Mouse (Mus musculus): ENCODE results near the gene B4galt7.

Gene B4galt7

DNA sequence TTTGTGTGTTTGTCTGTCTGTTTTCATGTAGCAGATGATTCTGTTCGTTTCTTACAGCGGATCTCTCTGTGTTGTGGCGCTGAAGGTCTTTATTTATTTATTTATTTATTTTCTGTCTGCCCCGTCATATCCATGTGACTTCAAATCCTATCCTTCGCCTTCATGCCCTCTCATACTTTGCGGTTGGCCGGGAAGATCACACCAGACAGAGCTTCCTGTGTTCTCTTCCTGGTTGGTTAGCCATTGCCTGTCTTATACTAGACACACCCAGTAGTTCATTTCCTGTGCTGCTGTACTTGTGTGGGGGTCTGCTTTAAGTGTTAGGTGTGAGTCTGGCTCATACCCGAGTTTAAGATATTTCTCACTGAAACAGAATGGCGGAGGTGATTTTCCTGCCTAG lies 961 bp downstream of the B4galt7 start:
- peak; percentile 29 for DNase-seq

DNA sequence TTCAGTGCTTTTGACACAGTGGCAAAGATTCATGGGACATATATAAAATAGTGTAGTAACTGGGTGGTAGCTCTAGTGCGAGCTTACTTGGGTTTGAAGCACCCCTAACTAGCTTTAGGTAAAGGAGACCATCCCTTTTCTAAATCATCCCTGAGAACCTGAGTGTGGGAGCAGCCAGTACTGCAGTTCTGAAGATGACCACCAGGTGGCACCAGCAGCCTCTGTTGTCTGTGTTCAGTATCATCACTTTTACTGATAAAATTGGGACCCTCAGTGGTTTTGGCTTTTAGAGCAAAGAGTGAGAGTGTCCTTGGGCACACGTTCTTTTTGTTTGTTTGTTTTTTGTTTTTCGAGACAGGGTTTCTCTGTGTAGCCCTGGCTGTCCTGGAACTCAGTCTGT lies 1.9 kb downstream of the B4galt7 start:
- DNase-seq: peak; percentile 84

DNA sequence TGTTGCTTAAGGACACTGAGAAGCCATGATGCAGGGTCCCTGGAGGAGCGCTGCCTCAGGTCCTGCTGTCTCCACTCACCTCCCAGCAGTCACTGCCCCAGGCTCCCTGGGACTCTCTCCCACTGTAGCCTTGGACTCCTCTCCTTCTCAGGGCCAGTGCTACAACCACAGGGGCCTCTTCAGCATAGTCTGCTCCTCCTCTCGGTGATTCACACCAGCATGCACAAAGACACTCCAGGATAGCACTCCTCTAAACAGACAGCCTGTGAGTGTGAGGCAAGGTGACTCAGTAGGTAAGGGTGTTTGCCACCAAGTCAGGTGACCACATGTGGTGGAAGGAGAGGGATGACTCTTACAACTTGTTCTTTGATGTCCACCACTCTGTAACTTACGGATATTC lies 4.9 kb downstream of the B4galt7 start:
- no peak for DNase-seq

DNA sequence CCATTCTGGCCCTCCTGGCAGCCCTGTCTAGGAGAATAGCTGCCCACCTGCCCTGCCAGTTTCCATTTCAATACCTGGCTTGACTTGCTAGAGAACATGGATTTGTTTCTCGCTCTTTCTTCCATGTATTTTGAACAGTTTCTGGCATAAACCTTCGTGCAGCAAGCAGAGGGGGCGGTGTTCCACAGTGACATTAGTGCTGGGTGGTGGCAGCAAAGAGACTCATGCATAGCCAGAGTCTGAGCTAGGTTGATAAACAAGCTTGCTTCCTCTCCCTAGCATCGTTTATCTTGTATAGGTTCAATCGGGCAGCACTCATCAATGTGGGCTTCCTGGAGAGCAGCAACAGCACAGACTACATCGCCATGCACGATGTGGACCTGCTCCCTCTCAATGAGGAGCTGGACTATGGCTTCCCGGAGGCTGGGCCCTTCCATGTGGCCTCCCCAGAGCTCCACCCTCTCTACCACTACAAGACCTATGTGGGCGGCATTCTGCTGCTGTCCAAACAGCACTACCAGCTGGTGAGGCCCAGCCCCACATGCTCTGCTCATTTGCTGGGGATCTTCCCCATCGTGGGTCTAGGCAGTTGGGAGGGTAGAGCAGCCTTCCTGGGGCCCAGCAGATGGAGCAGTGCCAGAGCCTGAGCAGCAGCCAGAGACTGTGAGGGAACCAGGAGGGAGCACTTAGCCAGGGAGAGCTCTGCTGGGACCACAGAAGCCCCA lies 7.4 kb downstream of the B4galt7 start:
- no peak for DNase-seq

DNA sequence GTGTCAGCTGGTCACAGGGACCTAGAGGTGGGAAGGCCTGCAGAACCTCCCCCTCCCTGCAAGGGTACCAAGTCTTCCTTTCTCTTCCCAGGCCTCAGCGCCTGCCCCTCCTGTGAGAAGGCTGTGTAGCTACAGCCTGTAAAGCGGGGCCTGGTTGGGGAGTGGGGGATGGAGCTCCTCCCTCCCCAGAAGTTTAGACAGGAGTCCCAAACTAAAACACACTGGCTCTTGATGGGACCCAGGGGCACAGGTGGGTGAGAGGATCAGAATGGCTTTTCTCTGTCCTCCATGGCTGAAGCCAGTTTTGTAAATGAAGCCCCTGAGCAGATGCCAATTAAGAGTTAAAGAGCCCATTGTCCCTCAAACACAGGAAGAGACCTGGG lies 7.9 kb downstream of the B4galt7 start:
- DNase-seq: no peak

DNA sequence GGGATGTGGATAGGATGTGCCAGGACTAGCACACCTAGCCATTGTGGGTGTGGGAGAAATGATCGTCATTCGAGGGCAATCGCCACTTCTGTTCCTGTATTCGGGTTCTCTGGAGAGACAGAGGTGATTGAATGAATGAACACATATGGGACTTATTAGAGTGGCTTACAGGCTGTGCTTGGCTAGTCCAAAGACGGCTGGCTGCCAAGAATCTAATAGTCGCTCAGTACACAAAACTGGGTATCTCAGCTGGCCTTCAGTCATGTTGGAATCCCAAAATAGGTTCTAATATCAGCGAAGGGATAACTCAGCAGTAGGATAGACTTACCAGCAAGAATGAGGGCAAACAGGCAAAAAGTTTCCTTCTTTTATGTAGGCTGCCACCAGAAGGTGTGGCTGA lies 12.3 kb downstream of the B4galt7 start:
- DNase-seq: no peak

DNA sequence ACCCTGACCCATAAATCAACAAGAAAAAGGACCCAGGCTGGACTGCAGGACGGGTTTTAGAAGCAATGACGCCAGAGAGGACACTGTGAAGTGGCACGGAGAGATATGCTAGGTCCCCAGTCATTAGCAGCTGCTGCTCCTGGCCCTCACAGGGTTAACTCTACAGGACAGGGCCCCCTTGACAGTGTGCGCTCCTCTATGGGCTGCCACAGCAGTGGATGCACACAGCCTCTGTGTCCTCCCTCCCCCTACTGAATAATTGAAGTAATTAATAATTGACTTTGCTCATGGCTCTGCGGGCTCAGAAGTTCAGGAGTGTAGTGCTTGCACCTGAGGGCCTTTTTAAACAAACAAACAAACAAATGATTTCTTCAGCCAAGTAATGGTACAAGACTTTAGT lies 13.8 kb downstream of the B4galt7 start:
- no peak for DNase-seq

DNA sequence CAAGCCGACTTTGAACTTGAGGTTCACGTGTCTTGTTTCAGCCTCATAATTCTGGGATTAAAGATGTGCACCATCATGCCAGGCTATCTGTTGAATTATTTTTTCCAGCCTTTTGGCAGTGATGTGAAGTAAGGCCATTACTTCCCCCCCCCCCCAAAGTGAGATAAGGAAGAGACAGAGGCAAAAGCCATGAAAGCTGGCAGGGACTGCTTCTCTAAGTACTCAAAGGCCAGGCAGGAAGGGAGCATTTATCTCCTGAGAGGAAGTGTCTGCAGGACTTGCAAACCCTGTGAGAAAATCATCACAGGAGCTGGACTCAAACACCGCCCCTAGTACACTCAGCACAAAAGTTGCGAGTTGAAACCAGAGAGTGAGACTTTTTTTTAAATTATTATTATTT lies 19.6 kb downstream of the B4galt7 start:
- DNase-seq: no peak

DNA sequence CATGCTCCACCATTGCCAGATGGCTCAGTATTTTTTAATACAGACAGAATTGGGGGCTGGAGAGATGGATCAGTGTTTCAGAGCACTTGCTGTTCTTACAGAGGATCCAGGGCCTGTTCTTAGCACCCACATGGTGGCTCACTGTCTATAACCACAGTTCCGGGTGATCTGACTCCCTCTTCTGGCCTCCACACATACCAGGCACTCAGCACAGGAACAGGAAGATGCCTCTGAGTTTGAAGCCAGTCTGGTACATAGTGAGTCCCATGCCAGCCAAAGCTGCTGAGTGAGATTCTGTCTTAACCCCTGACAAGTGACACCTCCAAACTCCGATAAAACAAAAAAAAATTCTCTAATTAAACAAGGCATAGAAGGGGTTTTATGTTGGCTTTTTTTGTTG lies 20.6 kb downstream of the B4galt7 start:
- DNase-seq: no peak

DNA sequence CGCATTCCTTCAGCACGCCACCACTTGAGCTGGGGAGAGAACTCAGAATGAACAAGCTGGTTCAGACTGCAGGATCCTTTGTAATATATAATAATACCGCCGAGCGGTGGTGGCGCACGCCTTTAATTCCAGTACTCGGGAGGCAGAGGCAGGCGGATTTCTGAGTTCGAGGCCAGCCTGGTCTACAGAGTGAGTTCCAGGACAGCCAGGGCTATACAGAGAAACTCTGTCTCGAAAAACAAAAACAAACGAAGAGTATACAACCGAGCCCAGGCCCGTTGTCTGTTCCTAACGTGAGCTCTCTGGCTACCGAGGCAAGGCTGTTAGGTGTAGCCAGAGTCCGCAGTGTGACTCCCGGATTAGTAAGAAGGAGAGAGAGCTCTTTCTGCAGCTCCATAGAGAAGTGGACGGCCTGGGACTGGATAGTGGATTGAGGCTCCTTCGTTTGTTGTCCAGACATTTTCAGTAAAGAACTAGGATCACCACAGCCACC lies 22.5 kb downstream of the B4galt7 start:
- DNase-seq: peak; percentile 44

DNA sequence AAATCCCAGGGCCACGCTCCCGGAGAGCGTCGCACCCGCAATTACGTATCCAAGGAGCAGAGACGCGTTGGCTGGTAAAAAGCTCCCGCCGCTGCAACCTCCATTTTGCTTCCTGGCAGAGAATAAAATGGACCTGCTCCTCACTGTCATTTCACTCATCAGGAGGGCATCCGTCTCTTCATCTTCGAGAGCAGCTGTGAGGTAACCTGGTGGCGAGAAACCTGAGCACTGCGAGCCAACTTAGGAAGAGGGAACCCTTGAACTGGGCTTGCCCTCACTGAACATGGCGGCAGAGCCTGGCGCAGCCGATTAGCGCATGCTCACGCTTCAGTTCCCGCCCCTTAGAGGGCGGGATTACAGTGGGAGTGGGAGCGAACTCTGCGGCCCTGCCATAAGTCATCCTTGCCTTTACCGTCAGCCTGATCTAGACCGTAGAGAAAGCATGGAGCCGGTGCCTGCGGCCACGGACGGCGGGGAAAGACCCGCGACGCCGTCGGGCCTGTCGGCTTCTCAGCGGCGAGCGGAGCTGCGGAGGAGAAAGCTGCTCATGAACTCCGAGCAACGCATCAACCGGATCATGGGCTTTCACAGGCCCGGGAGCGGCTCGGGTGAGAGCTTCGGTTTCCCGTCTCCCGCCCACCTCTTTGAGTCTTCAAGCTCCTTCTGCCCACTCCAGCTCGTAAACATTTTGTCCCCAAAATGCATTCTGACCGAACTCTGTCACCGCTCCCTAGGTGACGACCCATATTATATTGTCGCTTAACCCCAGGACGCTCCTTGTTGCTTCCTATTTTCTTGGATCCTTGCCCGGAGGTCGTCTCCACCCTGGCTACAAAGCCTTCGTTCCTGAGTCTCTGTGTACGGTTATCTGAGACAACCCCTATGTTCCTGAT lies 23.2 kb downstream of the B4galt7 start, which contains the start of gene Caml:
TSS of gene Caml (plus strand) at position 357 of the 893 bp plus-strand sequence.
- DNase-seq: peak; percentile 89

DNA sequence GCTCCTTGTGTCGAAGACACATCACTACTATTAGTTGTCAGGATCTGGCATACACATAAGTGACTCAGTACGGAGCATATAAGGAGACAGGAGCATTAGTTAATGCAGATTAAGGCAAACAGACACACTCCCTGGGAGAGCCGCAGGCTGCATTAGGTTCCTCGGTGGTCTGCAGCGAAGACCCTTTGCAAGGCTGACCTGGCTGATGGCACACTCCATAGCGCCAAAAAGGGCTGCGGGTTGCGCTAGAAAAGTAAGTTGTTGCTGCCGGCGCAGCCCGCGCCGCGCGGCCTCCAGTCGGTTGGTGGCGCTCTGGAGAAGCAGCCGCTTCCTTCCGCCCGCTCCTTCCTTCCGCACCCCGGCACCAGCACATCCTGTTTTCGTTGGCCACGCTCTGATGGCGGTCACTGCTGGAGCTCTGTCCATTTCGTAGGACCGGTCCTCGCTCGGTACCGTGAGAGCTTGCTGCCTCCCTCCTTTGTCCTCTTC lies 35.0 kb downstream of the B4galt7 start, which contains the start of gene Ddx46:
TSS of gene Ddx46 (plus strand) at position 389 of the 489 bp plus-strand sequence.
- DNase-seq: peak; percentile 83

DNA sequence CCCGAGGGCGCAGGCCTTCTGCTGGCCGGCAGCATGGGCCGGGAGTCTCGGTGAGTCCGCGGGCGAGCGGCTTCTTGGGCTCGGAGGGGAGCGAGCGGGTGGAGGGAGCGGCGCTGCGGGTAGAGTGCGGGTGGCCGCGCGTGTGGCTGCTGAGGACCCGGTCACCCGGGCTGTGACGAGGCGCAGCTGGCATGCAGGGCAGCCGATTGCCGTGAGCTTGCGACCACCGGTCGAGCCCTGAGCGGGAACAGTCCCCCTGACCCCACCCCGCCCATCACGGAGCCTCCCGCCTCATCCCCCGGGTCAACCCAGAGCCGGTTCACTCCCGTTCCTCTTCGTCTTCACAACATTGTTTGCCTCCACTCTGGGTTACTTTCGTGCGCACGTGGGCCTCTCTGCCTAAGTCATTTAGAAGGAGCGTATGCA lies 35.5 kb downstream of the B4galt7 start:
- no peak for DNase-seq

DNA sequence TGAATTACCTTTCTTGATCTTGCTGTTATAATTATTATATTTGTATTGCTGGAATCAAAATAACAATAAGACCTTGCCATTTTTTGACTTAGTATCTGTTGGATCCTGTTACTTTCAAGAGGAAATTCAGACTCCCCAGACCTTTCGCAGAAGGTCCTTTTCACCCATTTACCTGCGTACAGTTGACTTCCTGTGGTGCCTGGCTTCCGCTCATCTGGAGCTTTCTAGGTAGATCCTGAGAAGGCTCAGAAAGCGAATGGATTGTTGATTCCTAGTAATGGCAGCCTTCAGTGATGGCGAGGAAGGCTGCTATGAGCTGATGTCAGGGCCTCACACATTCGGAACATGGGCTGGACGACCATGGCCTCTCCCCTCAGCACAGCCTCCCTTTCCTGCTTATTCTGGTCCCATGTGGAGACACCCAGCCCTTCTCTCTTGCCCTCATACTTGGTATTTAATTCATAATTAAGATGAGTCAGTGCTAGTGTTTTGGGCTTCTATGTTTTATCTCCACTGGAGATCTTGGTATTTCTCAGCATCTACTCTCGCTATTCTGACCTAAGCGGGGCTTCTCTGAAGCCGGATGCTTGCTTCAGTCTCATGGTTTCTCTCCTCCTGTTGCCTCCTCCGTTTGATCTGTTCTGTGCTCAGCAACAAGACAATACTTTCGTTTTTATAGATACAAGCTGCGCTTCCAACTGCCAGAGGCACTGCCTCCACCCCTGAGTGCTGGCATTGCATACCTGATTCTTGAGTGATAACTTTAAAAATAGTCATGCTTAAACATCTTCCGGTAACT lies 36.7 kb downstream of the B4galt7 start:
- DNase-seq: no peak

DNA sequence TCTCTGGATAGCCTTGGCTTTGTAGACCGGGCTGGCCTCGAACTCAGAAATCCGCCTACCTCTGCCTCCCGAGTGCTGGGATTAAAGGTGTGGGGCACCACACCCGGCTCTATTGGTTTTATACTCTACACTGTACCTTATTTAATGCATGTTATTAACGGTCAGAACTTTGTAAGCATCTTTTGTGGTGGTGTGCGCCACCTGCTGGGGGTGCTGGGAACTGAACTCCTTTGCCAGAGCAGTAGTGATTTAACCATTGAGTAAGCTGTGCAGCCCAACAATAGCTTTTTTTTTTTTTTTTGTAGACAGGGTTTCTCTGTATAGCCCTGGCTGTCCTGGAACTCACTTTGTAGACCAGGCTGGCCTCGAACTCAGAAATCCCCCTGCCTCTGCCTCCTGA lies 40.8 kb downstream of the B4galt7 start:
- DNase-seq: peak; percentile 76

DNA sequence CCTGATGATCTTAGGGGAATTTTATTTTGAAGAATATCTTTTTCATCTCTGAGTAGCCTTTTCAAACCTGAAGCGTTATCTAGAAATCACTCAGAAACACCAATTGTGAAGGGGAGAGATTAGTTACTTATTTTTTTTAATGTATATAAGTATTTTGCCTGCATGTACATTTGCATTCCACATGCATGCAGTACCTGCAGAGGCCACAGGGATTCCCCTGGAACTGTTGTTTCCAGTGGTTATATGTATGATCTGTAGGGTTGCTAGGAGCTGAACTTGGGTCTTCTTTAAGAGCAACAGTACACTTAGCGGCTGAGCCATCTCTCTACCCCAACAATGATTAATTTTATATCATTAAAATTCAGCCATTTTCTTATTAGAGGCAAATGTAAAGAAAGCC lies 44.8 kb downstream of the B4galt7 start:
- no peak for DNase-seq

DNA sequence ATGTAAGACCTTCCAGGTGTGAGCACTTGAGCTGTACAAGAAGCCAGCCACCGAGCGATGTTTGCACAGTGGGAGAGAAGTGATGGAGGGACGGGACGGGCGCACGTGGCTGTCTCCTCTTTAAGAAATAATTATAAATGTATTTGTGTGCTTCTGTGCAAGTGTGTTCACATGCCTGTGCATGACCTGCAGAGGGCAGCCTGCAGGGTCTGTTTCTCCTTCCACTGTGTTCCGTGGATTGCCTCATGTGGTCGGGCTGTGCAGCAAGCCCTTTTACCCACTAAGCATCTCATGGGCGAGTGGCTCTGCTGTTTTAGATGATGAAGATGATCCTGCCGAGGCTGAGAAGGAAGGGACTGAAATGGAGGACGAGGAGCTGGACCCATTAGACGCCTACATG lies 50.4 kb downstream of the B4galt7 start:
- DNase-seq: no peak

DNA sequence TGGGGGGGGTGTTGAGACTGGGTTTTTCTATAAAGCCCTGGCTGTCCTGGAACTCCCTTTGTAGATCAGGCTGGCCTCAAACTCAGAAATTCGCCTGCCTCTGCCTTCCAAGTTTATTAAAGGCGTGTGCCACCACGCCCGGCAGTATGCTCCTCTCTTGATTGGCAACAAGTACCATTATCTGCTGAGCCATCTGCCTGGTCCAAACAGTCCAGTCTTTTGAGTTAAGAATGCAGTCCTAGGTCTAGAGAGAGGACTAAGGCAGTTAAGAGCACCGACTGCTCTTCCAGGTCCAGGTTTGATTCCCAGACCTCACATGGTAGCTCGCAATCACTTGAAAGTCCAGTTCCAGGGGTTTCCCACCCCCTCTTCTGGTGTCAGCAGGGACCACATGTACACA lies 51.3 kb downstream of the B4galt7 start:
- no peak for DNase-seq
